In the genomic region with DNA sequence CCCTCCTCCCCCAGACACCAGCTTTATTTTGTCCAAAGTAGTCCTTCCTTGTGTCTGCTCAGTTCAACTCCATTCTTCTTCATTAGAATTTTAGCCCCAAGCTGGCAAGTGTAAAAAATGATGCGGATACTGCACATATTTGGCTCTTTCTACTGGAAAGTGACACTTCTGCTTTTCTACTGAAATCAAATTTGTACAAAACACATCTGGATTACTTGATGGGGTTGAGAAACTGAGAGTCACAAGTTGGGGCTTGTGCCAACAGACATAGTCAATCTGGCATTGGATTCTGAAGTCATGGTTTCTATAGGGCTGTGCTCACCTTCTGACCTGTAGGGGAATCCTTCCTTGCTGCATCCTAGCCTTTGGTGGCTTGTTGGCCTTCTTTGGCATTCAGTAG, we compare ENCODE assay signal across 29 mouse cellular contexts. TPM values are rescaled to one million over a fixed set of nuclear protein-coding genes. Genes with fewer than 3 reads are reported as not detected.
"Had no signal": no experiment of that assay in that cellular context is flagged by ENCODE, and none has a peak within 500 bp of the region (broad histone marks: within the 10 kb centered on the region; RNA-seq: fewer than 3 reads in every experiment).

No protein-coding gene starts in this region.

- DNase-seq: kidney, adult 18-20 months; kidney, adult 9 months; kidney, postnatal 25 days; layer of hippocampus, adult 9-11 months; liver; lung, adult 18-20 months; lung, postnatal 4 days; midbrain, embryonic 14.5 days; right cerebral cortex, adult 18-20 months; right cerebral cortex, postnatal 14 days; right cerebral cortex, postnatal 4 days; thymus, adult 2 months; thymus, postnatal 14 days; thymus, postnatal 4 days had no signal

- H3K4me2 ChIP-seq: limb, embryonic 13.5 days; liver, embryonic 12.5 days; liver, embryonic 15.5 days; neural tube, embryonic 12.5 days; neural tube, embryonic 15.5 days had no signal

- ATAC-seq: intestine, embryonic 16.5 days; liver, embryonic 12.5 days had no signal

- H3K36me3 ChIP-seq: limb, embryonic 10.5 days; limb, embryonic 13.5 days; liver, embryonic 12.5 days; liver, embryonic 15.5 days; midbrain, embryonic 10.5 days; neural tube, embryonic 12.5 days; neural tube, embryonic 15.5 days had no signal

- H3K27ac ChIP-seq: layer of hippocampus, adult 2 months; limb, embryonic 10.5 days; limb, embryonic 13.5 days; liver, embryonic 12.5 days; liver, embryonic 15.5 days; midbrain, embryonic 10.5 days; neural tube, embryonic 12.5 days; neural tube, embryonic 15.5 days; stomach, postnatal 0 days had no signal

- H3K4me1 ChIP-seq: limb, embryonic 10.5 days; limb, embryonic 13.5 days; liver, embryonic 12.5 days; liver, embryonic 15.5 days; megakaryocyte, embryonic 14.5 days; neural tube, embryonic 12.5 days; neural tube, embryonic 15.5 days had no signal

- H3K27me3 ChIP-seq: limb, embryonic 13.5 days; liver, embryonic 12.5 days; liver, embryonic 15.5 days; megakaryocyte, embryonic 14.5 days; neural tube, embryonic 12.5 days; neural tube, embryonic 15.5 days had no signal

- H3K9ac ChIP-seq: limb, embryonic 13.5 days; liver, embryonic 12.5 days; liver, embryonic 15.5 days; neural tube, embryonic 12.5 days; neural tube, embryonic 15.5 days had no signal

- H3K9me3 ChIP-seq: limb, embryonic 10.5 days; limb, embryonic 13.5 days; liver, embryonic 12.5 days; liver, embryonic 15.5 days; megakaryocyte, embryonic 14.5 days; midbrain, embryonic 10.5 days; neural tube, embryonic 12.5 days; neural tube, embryonic 15.5 days had no signal

- H3K4me3 ChIP-seq: layer of hippocampus, adult 2 months; limb, embryonic 10.5 days; limb, embryonic 13.5 days; liver, embryonic 12.5 days; liver, embryonic 15.5 days; megakaryocyte, embryonic 14.5 days; midbrain, embryonic 10.5 days; neural tube, embryonic 12.5 days; neural tube, embryonic 15.5 days had no signal

RNA-seq across cellular contexts. Expression of a gene that starts 27.1 kb away (rescaled TPM):
- total RNA-seq: layer of hippocampus, adult 2 months; layer of hippocampus, postnatal 25 days; left cerebral cortex, adult 18-20 months; left cerebral cortex, postnatal 25 days had no signal
- polyA plus RNA-seq: large intestine, adult 2 months; limb, embryonic 10.5 days; limb, embryonic 13.5 days; midbrain, embryonic 10.5 days; midbrain, embryonic 14.5 days had no signal
